Mouse (Mus musculus): ENCODE results near the gene Ipo9.

DNA sequence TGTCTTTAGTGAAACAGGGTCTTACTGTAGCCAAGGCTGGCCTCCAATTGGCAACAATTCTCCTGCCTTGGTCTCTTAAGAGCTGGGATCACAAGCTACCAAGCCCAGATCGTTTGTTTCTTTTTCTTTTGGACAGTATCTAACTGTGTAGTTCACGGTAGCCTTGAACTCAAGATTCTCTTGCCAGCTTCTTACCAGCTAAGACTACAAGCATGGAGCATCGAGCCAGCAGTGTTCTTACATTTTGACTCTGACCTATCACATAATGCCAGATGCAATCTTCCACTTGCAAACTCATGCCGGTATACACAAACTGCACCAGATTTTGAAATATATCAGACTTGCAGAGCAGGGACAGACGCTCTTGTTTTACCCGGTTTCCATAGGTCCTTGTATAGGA is 7.5 kb downstream of the Ipo9 start:
- TF ChIP-seq CTCF (IDR thresholded peaks at IDR 0.05; ENCODE audit: low read depth), result no peak
- TF ChIP-seq EP300 (IDR thresholded peaks at IDR 0.05; ENCODE audit: low read depth), result no peak

Measured in liver, embryonic 14.5 days (tissue).